Mouse (Mus musculus) MEL (cell line): Measurements from ENCODE around the gene Scyl2. TPM values are rescaled to one million over a fixed set of nuclear protein-coding genes. Genes with fewer than 3 reads are reported as not detected.

Experiments
- DNase-seq: peaks from one replicate; pipeline ENCODE4 v3.0.0; 2011; ENCODE audit warnings: low read depth, low spot score
- H3K27ac ChIP-seq: 2 replicates; pipeline ENCODE4 v1.5.1; 2012; ENCODE audit warnings: low read depth, mild to moderate bottlenecking, control low read depth, low read length, moderate library complexity; ENCODE audit not compliant: control insufficient read depth
- H3K27me3 ChIP-seq, 2 experiments: fragments of 150-350 bp in 1 of 2; sonication (generic) in 1 of 2; 2 replicates each; pipeline ENCODE4 v1.6.1; 2012; ENCODE audit warnings: low read length in 2 of 2, mild to moderate bottlenecking in 2 of 2, improper control_type of control experiment in 1 of 2, moderate library complexity in 1 of 2; ENCODE audit not compliant: insufficient read depth in 2 of 2, control insufficient read depth in 1 of 2
- H3K36me3 ChIP-seq, 2 experiments: 2 replicates each; pipeline ENCODE4 v1.6.1; 2012 to 2014; ENCODE audit warnings: low read length in 2 of 2, improper control_type of control experiment in 1 of 2, inconsistent platforms in 1 of 2, mild to moderate bottlenecking in 1 of 2; ENCODE audit not compliant: insufficient read depth in 2 of 2, control insufficient read depth in 1 of 2
- H3K4me1 ChIP-seq, 2 experiments: fragments of 150-350 bp in 1 of 2; sonication (generic) in 1 of 2; 2 replicates each; pipeline ENCODE4 v1.6.1; 2012; ENCODE audit warnings: low read length in 2 of 2, improper control_type of control experiment in 1 of 2, mild to moderate bottlenecking in 1 of 2; ENCODE audit not compliant: insufficient read depth in 2 of 2, control insufficient read depth in 1 of 2
- H3K4me3 ChIP-seq, 2 experiments: fragments of 150-350 bp in 1 of 2; sonication (generic) in 1 of 2; 2 replicates each; pipeline ENCODE4 v1.5.1; 2012; ENCODE audit warnings: low read depth in 2 of 2, low read length in 2 of 2, mild to moderate bottlenecking in 2 of 2, moderate library complexity in 2 of 2, control low read depth in 1 of 2, improper control_type of control experiment in 1 of 2; ENCODE audit not compliant: control insufficient read depth in 1 of 2, insufficient read depth in 1 of 2
- H3K79me2 ChIP-seq: 2 replicates; pipeline ENCODE4 v1.6.1; 2012; ENCODE audit warnings: mild to moderate bottlenecking, low read length, moderate library complexity; ENCODE audit not compliant: control insufficient read depth, poor library complexity, insufficient read depth
- H3K9ac ChIP-seq: 2 replicates; pipeline ENCODE4 v1.6.1; 2012; ENCODE audit warnings: low read depth, mild to moderate bottlenecking, control low read depth, low read length, moderate library complexity; ENCODE audit not compliant: control insufficient read depth, poor library complexity, severe bottlenecking
- H3K9me3 ChIP-seq: fragments of 150-350 bp; sonication (generic); replicated peaks from 2 replicates; pipeline ENCODE4 v1.6.1; 2012; ENCODE audit warnings: mild to moderate bottlenecking, low read length, improper control_type of control experiment, moderate library complexity; ENCODE audit not compliant: insufficient read depth
- CHD1 ChIP-seq: IDR thresholded peaks from 2 replicates; pipeline ENCODE4 v1.6.1; 2012; ENCODE audit warnings: low read depth, mild to moderate bottlenecking, inconsistent platforms, low read length, improper control_type of control experiment
- CHD2 ChIP-seq: IDR thresholded peaks from 2 replicates; pipeline ENCODE4 v1.6.1; 2011; ENCODE audit warnings: low read length, improper control_type of control experiment
- E2F4 ChIP-seq: IDR thresholded peaks from 2 replicates; pipeline ENCODE4 v1.6.1; 2011; ENCODE audit warnings: low read depth, low read length, improper control_type of control experiment, borderline replicate concordance
- ETS1 ChIP-seq: IDR thresholded peaks from 2 replicates; pipeline ENCODE4 v1.6.1; 2012; ENCODE audit warnings: low read depth, mild to moderate bottlenecking, inconsistent platforms, low read length, improper control_type of control experiment, moderate library complexity
- GABPA ChIP-seq: IDR thresholded peaks from 2 replicates; pipeline ENCODE4 v1.6.1; 2012; ENCODE audit warnings: low read depth, mild to moderate bottlenecking, inconsistent platforms, low read length, improper control_type of control experiment, moderate library complexity
- GATA1 ChIP-seq: IDR thresholded peaks from 2 replicates; pipeline ENCODE4 v1.6.1; 2011; ENCODE audit warnings: low read depth, low read length, improper control_type of control experiment
- KAT2A ChIP-seq: conservative IDR thresholded peaks from 2 replicates; pipeline ENCODE4 v1.6.1; 2012; ENCODE audit warnings: low read depth, low read length, improper control_type of control experiment, inconsistent platforms
- MAFK ChIP-seq: IDR thresholded peaks from 2 replicates; pipeline ENCODE4 v1.6.1; 2011; ENCODE audit warnings: low read depth, mild to moderate bottlenecking, low read length, improper control_type of control experiment, borderline replicate concordance
- NELFE ChIP-seq: IDR thresholded peaks from 2 replicates; pipeline ENCODE4 v1.6.1; 2011; ENCODE audit warnings: low read depth, low read length, improper control_type of control experiment
- RCOR1 ChIP-seq: IDR thresholded peaks from 2 replicates; pipeline ENCODE4 v1.6.1; 2012; ENCODE audit warnings: low read depth, mild to moderate bottlenecking, inconsistent platforms, low read length, improper control_type of control experiment
- SMC3 ChIP-seq: IDR thresholded peaks from 2 replicates; pipeline ENCODE4 v1.6.1; 2011; ENCODE audit warnings: low read depth, low read length, improper control_type of control experiment
- TAL1 ChIP-seq: IDR thresholded peaks from 2 replicates; pipeline ENCODE4 v1.6.1; 2012; ENCODE audit warnings: mild to moderate bottlenecking, inconsistent platforms, low read length, moderate library complexity, mixed read lengths
- TBP ChIP-seq: IDR thresholded peaks from 2 replicates; pipeline ENCODE4 v1.8.0; 2011; ENCODE audit warnings: low read depth, low read length, improper control_type of control experiment
- TCF12 ChIP-seq: IDR thresholded peaks from 2 replicates; pipeline ENCODE4 v1.6.1; 2014; ENCODE audit warnings: low read depth, mild to moderate bottlenecking, inconsistent platforms, low read length, improper control_type of control experiment, moderate library complexity
- UBTF ChIP-seq: IDR thresholded peaks from 2 replicates; pipeline ENCODE4 v1.6.1; 2012; ENCODE audit warnings: low read depth, mild to moderate bottlenecking, inconsistent platforms, low read length, improper control_type of control experiment, moderate library complexity, borderline replicate concordance; ENCODE audit not compliant: insufficient read depth
- ZC3H11A ChIP-seq: IDR thresholded peaks from 2 replicates; pipeline ENCODE4 v1.6.1; 2012; ENCODE audit warnings: low read depth, mild to moderate bottlenecking, inconsistent platforms, low read length, improper control_type of control experiment
- ZKSCAN1 ChIP-seq: IDR thresholded peaks from 2 replicates; pipeline ENCODE4 v1.6.1; 2012; ENCODE audit warnings: low read depth, mild to moderate bottlenecking, inconsistent platforms, low read length, improper control_type of control experiment, moderate library complexity
- ZNF384 ChIP-seq: IDR thresholded peaks from 2 replicates; pipeline ENCODE4 v1.6.1; 2012; ENCODE audit warnings: low read depth, mild to moderate bottlenecking, inconsistent platforms, low read length, improper control_type of control experiment
- polyA plus RNA-seq, 2 experiments: library from polyadenylated mRNA; stranded (reverse) in 1 of 2; unstranded in 1 of 2; fragments of >175 nt in 1 of 2; fragments of >200 nt in 1 of 2; gene quantifications; 2 replicates each; pipeline versions ENCODE4 v1.2.1 to v1.2.4; 2012; ENCODE audit warnings: low replicate concordance in 2 of 2, low read depth in 1 of 2; ENCODE audit not compliant: insufficient read length in 2 of 2, insufficient read depth in 1 of 2, missing spikeins in 1 of 2
- total RNA-seq: library from RNA; depleted of rRNA; stranded (reverse); fragments of 300-350 nt; gene quantifications from 2 replicates; pipeline ENCODE4 v1.2.3, GENCODE M21; 2012

Gene Scyl2
- total and polyA plus RNA-seq, 3 experiments = 19.8 to 27.9 TPM; not detected in 1

DNA sequence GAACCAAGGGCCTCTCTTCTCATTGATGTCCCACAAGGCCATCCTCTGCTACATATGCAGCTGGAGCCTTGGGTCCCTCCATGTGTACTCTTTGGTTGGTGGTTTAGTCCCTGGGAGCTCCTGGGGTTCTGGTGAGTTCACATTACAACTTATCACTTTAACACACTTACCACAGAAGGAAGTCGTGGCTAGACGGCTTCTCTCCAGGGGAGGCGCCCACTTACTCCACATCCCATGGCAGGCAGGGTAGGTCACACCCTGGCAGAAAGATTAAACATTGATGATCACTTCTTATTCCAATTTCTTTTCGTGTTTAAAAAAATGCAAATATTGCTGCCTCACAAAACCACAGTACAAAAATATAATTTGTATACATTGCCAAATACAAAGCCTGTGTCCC lies 88.8 kb downstream of the Scyl2 start (continued):
- TF ChIP-seq MAFK = no peak
- TF ChIP-seq, all 39 proteins: peak for 7

DNA sequence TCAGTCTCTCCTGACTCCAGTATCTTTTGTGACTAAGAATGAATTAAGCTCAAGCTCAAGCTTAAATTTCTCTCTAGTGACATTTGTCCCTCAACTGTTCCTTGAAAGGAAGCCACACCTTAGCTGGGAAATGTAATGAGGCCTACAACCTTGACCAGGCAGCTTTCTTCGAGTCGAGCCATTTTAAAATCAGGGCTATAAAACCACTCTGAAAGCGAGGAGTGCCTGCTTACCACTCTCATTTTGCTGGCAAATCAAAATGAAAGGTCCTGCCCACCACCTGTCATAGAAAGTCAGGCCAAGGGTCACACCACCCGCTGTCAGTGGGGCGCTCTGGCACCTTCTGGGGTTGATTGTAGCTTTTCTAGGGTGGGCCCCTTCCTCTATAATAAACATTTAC lies 90.2 kb downstream of the Scyl2 start:
- H3K4me1 ChIP-seq = peaks cover 15 to 37% of the 10 kb centered on the region in 2 experiments
- H3K9ac ChIP-seq = no peak overlapping the region
- no peaks in the 10 kb centered on the region for H3K9me3 ChIP-seq
- H3K27me3 ChIP-seq = no peaks in the 10 kb centered on the region
- H3K36me3 ChIP-seq = peaks cover 0 to 24% of the 10 kb centered on the region in 2 experiments; a peak in 2 of 4 replicates
- no peak overlapping the region for H3K4me3 ChIP-seq
- H3K79me2 ChIP-seq = no peaks in the 10 kb centered on the region
- TF ChIP-seq KAT2A (no peak), E2F4 (no peak), ZNF384 (no peak), GABPA (no peak), SMC3 (no peak), TBP (no peak), ETS1 (no peak), ZKSCAN1 (no peak), GATA1 (no peak), CHD1 (no peak)
- H3K27ac ChIP-seq = no peak overlapping the region
- no peak for DNase-seq

DNA sequence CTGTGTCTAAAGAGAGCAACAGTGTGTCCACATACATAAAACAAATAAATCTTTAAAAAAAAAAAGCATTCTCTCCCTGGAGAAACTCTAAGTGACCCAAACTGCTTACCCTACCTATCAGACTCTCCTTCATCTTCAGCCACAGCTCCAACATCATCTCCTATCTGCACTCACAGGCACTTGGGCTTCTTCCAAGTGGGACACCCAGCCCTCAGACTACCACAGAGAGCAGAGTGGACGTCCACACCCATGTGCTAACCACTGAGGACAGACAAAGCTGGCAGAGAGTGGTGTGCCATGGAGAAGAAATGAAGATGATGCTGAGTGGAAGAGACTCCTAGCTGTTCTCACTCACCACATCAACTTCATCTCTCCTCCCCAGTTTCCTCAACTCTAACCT lies 90.6 kb downstream of the Scyl2 start:
- H3K4me1 ChIP-seq = peaks cover 15 to 37% of the 10 kb centered on the region in 2 experiments
- H3K9me3 ChIP-seq = no peaks in the 10 kb centered on the region
- no peaks in the 10 kb centered on the region for H3K27me3 ChIP-seq

More for the DNA sequence above, 90.6 kb downstream of the Scyl2 start:
- Histone ChIP-seq H3K9ac (no peak overlapping the region), H3K36me3 (peaks cover 0 to 24% of the 10 kb centered on the region in 2 experiments; a peak in 2 of 4 replicates), H3K4me3 (no peak overlapping the region), H3K27ac (no peak overlapping the region), H3K79me2 (no peaks in the 10 kb centered on the region)
- no peak for TF ChIP-seq RCOR1
- TF ChIP-seq CHD2 = no peak
- peak; percentile 37 for TF ChIP-seq TCF12
- no peak for TF ChIP-seq UBTF
- TF ChIP-seq NELFE = no peak
- no peak for TF ChIP-seq ZC3H11A
- no peak for TF ChIP-seq E2F4
- TF ChIP-seq TAL1 = 0 out of 2 replicates have a peak, but pooled peaks have one; percentile 13
- no peak for DNase-seq
